Mouse (Mus musculus) kidney, postnatal 0 days (tissue): ENCODE measurements at regions not wholly inside any gene's neighbourhood (a gene's known extent, or its start where the extent isn't known, plus 50 kb on each side); places are given as distances from the start of the nearest gene placed in this dataset.
A peak's percentile ranks its signal among the peaks of the same experiment; 100 is the strongest.

Experiments
- ATAC-seq: fragments of 200-750 bp; cut with Nextera tagmentation; replicated peaks from 2 replicates; pipeline ENCODE4 v1.8.0; 2017; ENCODE audit warnings: low read depth, moderate number of reproducible peaks, moderate TSS enrichment, moderate library complexity; ENCODE audit not compliant: low FRiP score
- DNase-seq: peaks from one replicate; pipeline ENCODE4 v3.0.0-alpha.2; 2016; ENCODE audit warnings: low spot score
- H3K27ac ChIP-seq: fragments of 300-500 bp; sonication (generic); 2 replicates; pipeline ENCODE4 v1.5.1; 2014; ENCODE audit warnings: mild to moderate bottlenecking
- H3K27me3 ChIP-seq: fragments of 300-500 bp; sonication (generic); 2 replicates; pipeline ENCODE4 v1.6.1; 2014; ENCODE audit warnings: low read length, mixed read lengths; ENCODE audit not compliant: insufficient read depth
- H3K36me3 ChIP-seq: fragments of 300-500 bp; sonication (generic); 2 replicates; pipeline ENCODE4 v1.6.1; 2014; ENCODE audit warnings: low read length, mixed read lengths; ENCODE audit not compliant: insufficient read depth
- H3K4me1 ChIP-seq: fragments of 300-500 bp; sonication (generic); replicated peaks from 2 replicates; pipeline ENCODE4 v1.6.1; 2014; ENCODE audit warnings: antibody characterized with exemption, low read length, mixed read lengths; ENCODE audit not compliant: insufficient read depth
- H3K4me2 ChIP-seq: fragments of 300-500 bp; sonication (generic); 2 replicates; pipeline ENCODE4 v1.6.1; 2014; ENCODE audit warnings: mild to moderate bottlenecking, low read length, moderate library complexity, mixed read lengths
- H3K4me3 ChIP-seq: fragments of 300-500 bp; sonication (generic); replicated peaks from 2 replicates; pipeline ENCODE4 v1.5.1; 2014; ENCODE audit warnings: low read depth, low read length
- H3K9ac ChIP-seq: fragments of 300-500 bp; sonication (generic); 2 replicates; pipeline ENCODE4 v1.6.1; 2014; ENCODE audit warnings: low read depth, low read length
- H3K9me3 ChIP-seq: fragments of 300-500 bp; sonication (generic); replicated peaks from 2 replicates; pipeline ENCODE4 v1.6.1; 2016; ENCODE audit warnings: low read length, inconsistent platforms, mixed read lengths
- CTCF ChIP-seq: IDR thresholded peaks from 2 replicates; pipeline ENCODE4 v1.5.1; 2016; ENCODE audit warnings: antibody characterized with exemption, low read depth, mild to moderate bottlenecking, moderate library complexity
- WGBS: fragments of 180-500 bp; shearing (Covaris S2); extraction: QIAGEN DNeasy Blood & Tissue Kit; methylation state at CpG from one replicate; pipeline ENCODE4 v1.1.7; 2014; 5-methylcytosine and 5-hydroxymethylcytosine counted together

GRCm38 (mm10) chr8:103096496-103097092 lies 311.2 kb upstream of the Cdh11 start:
- H3K27ac ChIP-seq = no peak overlapping the region
- DNase-seq (peak; percentile 90), ATAC-seq (no peak)
- H3K4me3 ChIP-seq = no peak overlapping the region
- no peaks in the 10 kb centered on the region for H3K9me3 ChIP-seq
- TF ChIP-seq CTCF = no peak
- no peaks in the 10 kb centered on the region for H3K36me3 ChIP-seq
- no peak overlapping the region for H3K9ac ChIP-seq
- no peak overlapping the region for H3K4me2 ChIP-seq
- no peaks in the 10 kb centered on the region for H3K27me3 ChIP-seq
- no peaks in the 10 kb centered on the region for H3K4me1 ChIP-seq
- WGBS = 50% methylated on average over 4 of the region's 4 CpGs

GRCm38 (mm10) chr8:103125581-103125980 lies 340.1 kb upstream of the Cdh11 start:
- ATAC-seq = no peak
- Histone ChIP-seq H3K36me3 (no peaks in the 10 kb centered on the region), H3K27me3 (no peaks in the 10 kb centered on the region), H3K27ac (no peak overlapping the region), H3K4me1 (no peaks in the 10 kb centered on the region), H3K4me3 (no peak overlapping the region), H3K9ac (no peak overlapping the region), H3K4me2 (no peak overlapping the region), H3K9me3 (no peaks in the 10 kb centered on the region)
- no peak for TF ChIP-seq CTCF
- WGBS = 71% methylated on average over 7 of the region's 7 CpGs
- peak; percentile 4 for DNase-seq

GRCm38 (mm10) chr8:103138136-103138535 lies 352.7 kb upstream of the Cdh11 start:
- H3K4me2 ChIP-seq = no peak overlapping the region
- H3K36me3 ChIP-seq = no peaks in the 10 kb centered on the region
- no peak for TF ChIP-seq CTCF
- WGBS = 86% methylated on average over 1 of the region's 1 CpGs
- no peaks in the 10 kb centered on the region for H3K9me3 ChIP-seq
- no peak overlapping the region for H3K4me3 ChIP-seq
- H3K27me3 ChIP-seq = no peaks in the 10 kb centered on the region
- no peak overlapping the region for H3K9ac ChIP-seq
- DNase-seq (no peak), ATAC-seq (no peak)
- H3K27ac ChIP-seq = no peak overlapping the region
- no peaks in the 10 kb centered on the region for H3K4me1 ChIP-seq

- DNase-seq = no peak
- ATAC-seq = no peak
- WGBS = 76% methylated on average over 1 of the region's 1 CpGs
- TF ChIP-seq CTCF = no peak
- Histone ChIP-seq H3K36me3 (no peaks in the 10 kb centered on the region), H3K9ac (no peak overlapping the region), H3K9me3 (no peaks in the 10 kb centered on the region), H3K4me3 (no peak overlapping the region), H3K4me2 (no peak overlapping the region), H3K27me3 (no peaks in the 10 kb centered on the region), H3K4me1 (no peaks in the 10 kb centered on the region), H3K27ac (no peak overlapping the region)
These were observed 359.4 kb upstream of the Cdh11 start for GRCm38 (mm10) chr8:103144835-103145234.

- no peaks in the 10 kb centered on the region for H3K36me3 ChIP-seq
- ATAC-seq (no peak), DNase-seq (no peak)
- 76% methylated on average over 4 of the region's 4 CpGs for WGBS
- no peak overlapping the region for H3K27ac ChIP-seq
- no peaks in the 10 kb centered on the region for H3K4me1 ChIP-seq
- TF ChIP-seq CTCF = no peak
- H3K4me3 ChIP-seq = no peak overlapping the region
- no peaks in the 10 kb centered on the region for H3K27me3 ChIP-seq
- no peak overlapping the region for H3K9ac ChIP-seq
- no peaks in the 10 kb centered on the region for H3K9me3 ChIP-seq
- H3K4me2 ChIP-seq = no peak overlapping the region
These were observed 362.6 kb upstream of the Cdh11 start for GRCm38 (mm10) chr8:103148013-103148412.

GRCm38 (mm10) chr8:103148447-103148846 lies 363.0 kb upstream of the Cdh11 start:
- WGBS = 76% methylated on average over 10 of the region's 10 CpGs
- Histone ChIP-seq H3K4me1 (no peaks in the 10 kb centered on the region), H3K9me3 (no peaks in the 10 kb centered on the region), H3K9ac (no peak overlapping the region), H3K4me2 (no peak overlapping the region), H3K27ac (no peak overlapping the region), H3K27me3 (no peaks in the 10 kb centered on the region), H3K4me3 (no peak overlapping the region), H3K36me3 (no peaks in the 10 kb centered on the region)
- no peak for TF ChIP-seq CTCF
- DNase-seq (no peak), ATAC-seq (no peak)
